Mouse (Mus musculus) cerebellum, postnatal 4 days (tissue): ENCODE data around the gene Afap1l2.

Source experiments
- DNase-seq, 2 experiments: peaks; one replicate each; pipeline ENCODE4 v3.0.0; 2022; ENCODE audit warnings: low spot score in 2 of 2, mixed read lengths in 1 of 2

Afap1l2 gene

GRCm38 (mm10) chr19:56976515-56976914 lies 31.5 kb downstream of the Afap1l2 start:
- DNase-seq: no peak

DNA sequence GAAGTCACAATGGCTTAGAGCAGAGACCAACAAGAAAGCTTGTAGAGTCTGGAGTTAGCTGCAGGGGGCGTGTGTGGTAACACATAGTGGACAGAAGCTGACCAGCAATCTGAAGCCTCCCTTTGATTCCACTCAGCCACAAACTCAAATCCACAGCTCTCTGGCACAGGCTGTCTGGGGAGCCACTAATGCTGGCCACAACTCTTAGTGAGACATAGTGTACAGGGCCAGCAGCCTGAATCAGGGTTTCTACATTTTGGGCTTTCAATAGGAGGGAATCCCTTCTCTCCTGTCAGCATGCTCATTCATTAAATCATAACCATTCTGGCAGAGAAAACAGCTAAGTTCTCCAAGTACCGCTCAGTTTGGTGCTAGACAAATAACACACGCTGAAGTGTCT lies 32.5 kb downstream of the Afap1l2 start:
- no peak for DNase-seq

DNA sequence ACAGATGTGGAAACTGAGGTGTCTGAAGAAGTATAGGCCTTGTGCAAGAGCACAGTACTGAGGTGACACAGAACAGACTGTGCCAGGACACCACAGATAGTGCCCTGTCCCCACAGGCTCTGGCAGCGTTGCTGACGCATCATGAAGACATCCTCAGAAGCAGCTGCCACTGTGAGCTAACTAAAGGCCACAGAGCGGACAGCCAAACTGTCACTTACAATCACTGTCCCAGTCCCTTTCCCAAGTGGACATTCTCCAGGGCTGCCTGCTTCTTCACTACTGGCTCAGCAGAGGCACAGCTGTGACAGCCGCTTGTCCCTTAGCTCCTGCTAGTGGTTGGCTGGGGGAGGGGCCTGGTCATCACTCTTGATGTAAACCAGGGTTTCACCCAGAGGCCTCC lies 33.9 kb downstream of the Afap1l2 start:
- no peak for DNase-seq

- DNase-seq: no peak
Observed at GRCm38 (mm10) chr19:56972768-56973167, 35.3 kb downstream of the Afap1l2 start.

GRCm38 (mm10) chr19:56971347-56971746 lies 36.7 kb downstream of the Afap1l2 start:
- DNase-seq: no peak

DNA sequence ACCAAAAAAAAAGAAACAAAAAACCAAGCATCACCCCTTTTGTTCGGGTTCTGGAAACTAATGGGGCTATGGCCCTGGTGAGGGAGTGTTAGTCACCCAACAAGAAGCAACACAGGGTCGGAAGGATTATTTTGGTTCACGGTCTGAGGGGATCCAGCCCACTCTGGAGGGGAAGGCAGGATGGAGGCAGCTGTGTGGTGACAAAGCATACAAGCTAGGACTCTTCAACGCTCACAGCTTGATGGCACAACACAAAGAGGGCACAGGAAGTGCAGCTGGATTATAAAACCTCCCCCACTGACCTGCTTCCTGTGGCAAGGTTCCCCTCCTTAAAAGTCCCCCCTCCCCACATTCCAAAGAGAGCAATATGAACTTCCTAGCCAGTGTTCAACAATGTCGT lies 44.2 kb downstream of the Afap1l2 start:
- no peak for DNase-seq

- DNase-seq: no peak
Observed at GRCm38 (mm10) chr19:56959601-56960000, 48.4 kb downstream of the Afap1l2 start.

GRCm38 (mm10) chr19:56959057-56959456 lies 49.0 kb downstream of the Afap1l2 start:
- no peak for DNase-seq

GRCm38 (mm10) chr19:56958582-56959021 lies 49.4 kb downstream of the Afap1l2 start:
- DNase-seq: no peak

GRCm38 (mm10) chr19:56958011-56958410 lies 50.0 kb downstream of the Afap1l2 start:
- DNase-seq: no peak

- DNase-seq: no peak
Observed at GRCm38 (mm10) chr19:56955568-56956513, 52.2 kb downstream of the Afap1l2 start.

DNA sequence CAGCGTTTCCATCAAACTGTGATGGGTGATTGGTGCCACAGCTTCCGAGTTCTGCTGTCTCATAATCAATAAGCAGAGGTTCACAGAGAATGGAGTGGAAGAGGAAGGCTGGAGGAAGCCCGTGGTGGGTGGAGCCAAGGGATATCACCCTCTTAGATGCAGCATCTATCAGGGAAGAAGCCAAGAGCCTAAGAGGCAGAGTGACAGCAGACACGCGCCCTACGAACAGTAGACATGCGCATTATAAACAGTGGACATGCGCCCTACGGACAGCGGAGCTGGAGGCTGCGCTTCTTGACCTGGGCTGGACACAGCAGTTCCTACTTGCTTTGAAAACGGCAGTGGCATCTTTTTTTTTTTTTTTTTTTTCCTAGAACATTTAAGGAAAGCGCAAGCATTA lies 53.2 kb downstream of the Afap1l2 start:
- DNase-seq: no peak

- DNase-seq: no peak
Observed at GRCm38 (mm10) chr19:56953856-56954255, 54.2 kb downstream of the Afap1l2 start.

DNA sequence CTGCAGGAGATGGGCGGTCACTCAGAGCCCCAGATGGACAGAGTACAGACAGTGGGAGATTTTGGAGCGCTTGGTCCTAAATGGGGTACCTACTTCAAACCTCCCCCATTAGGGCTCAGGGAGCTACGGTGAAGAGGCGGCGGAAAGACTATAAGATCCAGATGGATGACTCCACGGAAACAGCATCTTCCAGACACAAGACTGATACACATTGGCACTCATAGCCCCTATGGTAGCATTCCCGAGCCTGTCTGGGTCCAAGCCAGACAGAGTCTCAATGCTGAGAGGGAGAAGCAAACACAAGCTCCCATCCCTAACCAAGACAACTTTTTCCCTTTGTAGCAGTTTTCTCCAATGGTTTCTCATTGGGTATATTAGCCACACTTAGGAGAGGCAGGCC lies 57.2 kb downstream of the Afap1l2 start:
- no peak for DNase-seq

GRCm38 (mm10) chr19:56949868-56950267 lies 58.2 kb downstream of the Afap1l2 start:
- no peak for DNase-seq

DNA sequence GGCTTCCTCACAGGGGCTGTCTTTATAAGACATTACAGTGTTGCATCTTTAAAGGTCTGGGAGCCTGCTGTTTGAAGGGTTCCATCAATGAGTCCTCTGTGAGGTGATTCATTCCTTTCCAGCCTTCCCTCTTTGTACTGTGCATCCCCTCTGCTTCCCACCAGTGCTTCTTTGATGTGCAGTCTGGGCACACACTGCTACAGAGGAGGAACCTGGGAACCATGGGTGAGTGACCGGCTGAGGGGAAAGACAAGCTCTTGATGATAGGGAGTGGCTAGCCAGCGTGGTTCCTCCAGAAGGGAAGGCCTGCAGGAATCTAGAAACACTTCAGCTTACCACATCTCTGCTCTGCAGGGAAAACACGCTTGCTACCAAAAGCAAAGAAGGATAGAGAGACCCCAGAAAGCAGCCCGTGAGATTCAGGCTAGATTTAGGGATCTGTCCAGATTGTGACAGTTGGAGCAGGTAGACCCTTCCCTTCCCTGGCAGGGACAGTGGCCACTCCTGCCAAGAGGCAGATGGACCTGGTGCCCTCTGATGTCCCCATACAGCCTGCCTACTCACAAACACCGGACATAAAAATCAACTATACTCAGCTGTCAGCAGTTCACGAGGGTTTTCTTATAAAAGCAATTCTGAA lies 59.9 kb downstream of the Afap1l2 start:
- DNase-seq: peak in 1 of 2 experiments; percentile 30

DNA sequence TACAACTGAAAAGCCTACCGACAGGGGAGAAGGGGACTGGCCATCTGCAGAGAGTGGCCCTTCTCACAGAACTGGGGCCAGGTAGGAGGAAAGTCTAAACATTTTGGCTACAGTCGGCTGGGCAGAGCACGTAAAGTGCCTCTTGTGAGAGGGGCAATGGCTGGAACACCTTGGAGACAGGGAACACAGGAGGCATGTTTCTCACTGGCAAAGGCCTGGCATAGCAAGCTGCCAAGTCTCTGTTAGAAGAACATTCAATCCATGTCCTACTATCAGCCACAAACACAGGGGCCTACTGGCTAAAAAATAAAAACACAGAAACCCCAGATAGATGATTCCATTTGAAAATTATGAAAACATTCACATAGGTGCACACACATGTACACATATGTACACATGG lies 61.3 kb downstream of the Afap1l2 start:
- DNase-seq: no peak

DNA sequence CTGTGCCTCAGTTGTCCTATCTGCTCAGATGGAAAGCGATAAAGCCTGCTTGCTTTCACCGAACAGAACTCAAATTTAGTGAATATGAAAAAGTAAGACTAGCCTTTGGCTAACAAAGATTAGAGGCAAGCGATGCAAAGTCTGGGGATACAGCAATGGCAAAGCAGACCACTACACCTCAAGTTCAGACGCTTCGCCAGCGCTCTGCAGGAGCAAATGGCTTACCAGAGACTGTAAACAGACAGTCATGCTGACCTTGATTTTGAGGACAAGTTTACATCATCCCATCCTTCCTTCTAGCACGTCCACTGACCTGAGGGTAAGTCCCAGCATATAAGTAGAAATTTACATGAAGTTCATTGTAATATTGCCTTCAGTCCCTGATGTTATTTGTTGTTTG lies 61.8 kb downstream of the Afap1l2 start:
- DNase-seq: no peak

GRCm38 (mm10) chr19:56945621-56946020 lies 62.4 kb downstream of the Afap1l2 start:
- DNase-seq: no peak

- DNase-seq: no peak
Observed at GRCm38 (mm10) chr19:56944826-56945225, 63.2 kb downstream of the Afap1l2 start.

DNA sequence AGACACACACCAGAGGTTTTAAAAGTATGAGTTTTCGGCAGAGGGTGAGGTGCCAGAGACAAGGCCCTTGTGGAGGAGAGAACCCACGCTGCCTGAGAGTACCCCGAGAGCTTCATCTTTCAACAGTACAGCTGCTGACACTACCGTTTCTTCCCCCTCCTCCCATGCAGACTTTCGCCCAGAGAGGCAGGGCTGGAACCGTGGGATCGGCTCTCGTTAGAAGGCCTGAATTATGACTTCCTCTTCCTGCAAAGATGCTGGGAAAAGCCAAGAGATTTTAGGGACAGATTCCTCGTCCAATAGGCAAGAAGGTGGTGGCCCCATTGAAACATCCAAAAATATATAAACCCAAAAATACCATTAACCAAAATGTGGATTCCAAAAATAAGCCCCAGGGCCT lies 63.8 kb downstream of the Afap1l2 start:
- DNase-seq: no peak

- DNase-seq: no peak
Observed at GRCm38 (mm10) chr19:56942216-56942615, 65.8 kb downstream of the Afap1l2 start.

DNA sequence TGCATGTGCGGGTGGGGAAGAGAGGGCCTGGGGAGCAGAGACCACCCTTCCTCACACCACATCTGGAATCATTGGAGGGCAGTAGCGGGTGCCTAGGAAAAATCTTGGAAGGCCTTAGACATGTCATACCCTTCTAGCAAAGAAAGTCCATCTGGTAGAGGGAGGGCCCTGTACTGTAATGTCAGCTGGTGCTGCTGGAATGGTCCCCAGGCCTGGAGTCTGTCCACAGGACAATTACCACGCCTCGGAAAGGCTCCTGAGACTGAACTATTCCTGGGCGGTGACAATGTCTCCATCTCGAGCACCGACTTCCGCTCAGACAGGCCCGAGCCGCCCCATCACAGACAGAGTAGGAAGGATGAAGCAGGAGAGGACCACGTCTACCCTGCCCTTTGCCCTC lies 67.5 kb downstream of the Afap1l2 start:
- DNase-seq: peak in 1 of 2 experiments; percentile 22
